Mouse (Mus musculus) liver, postnatal 0 days (tissue): ENCODE measurements at regions not wholly inside any gene's neighbourhood (a gene's known extent, or its start where the extent isn't known, plus 50 kb on each side); places are given as distances from the start of the nearest gene placed in this dataset.
A peak's percentile ranks its signal among the peaks of the same experiment; 100 is the strongest.
"Not testable (repeated sequence)": the region's sequence is repeated elsewhere in the genome, so short reads cannot be mapped to it uniquely, and the experiment has no call there.

Experiments used
- ATAC-seq: fragments of 200-750 bp; cut with Nextera tagmentation; 2 replicates; pipeline ENCODE4 v1.8.0; 2017; ENCODE audit warnings: mild to moderate bottlenecking, moderate library complexity
- DNase-seq: peaks from one replicate; pipeline ENCODE4 v3.0.0-alpha.2; 2016
- H3K27ac ChIP-seq: fragments of 300-500 bp; sonication (generic); 2 replicates; pipeline ENCODE4 v1.5.1; 2014; ENCODE audit warnings: antibody characterized with exemption, moderate library complexity, mild to moderate bottlenecking, low read depth
- H3K27me3 ChIP-seq: fragments of 300-500 bp; sonication (generic); 2 replicates; pipeline ENCODE4 v1.6.1; 2014; ENCODE audit warnings: low read length, control low read depth, mixed read lengths; ENCODE audit not compliant: insufficient read depth
- H3K36me3 ChIP-seq: fragments of 300-500 bp; sonication (generic); replicated peaks from 2 replicates; pipeline ENCODE4 v1.6.1; 2014; ENCODE audit warnings: mild to moderate bottlenecking, control low read depth, low read length, moderate library complexity, mixed read lengths; ENCODE audit not compliant: insufficient read depth
- H3K4me1 ChIP-seq: fragments of 300-500 bp; sonication (generic); 2 replicates; pipeline ENCODE4 v1.6.1; 2014; ENCODE audit warnings: antibody characterized with exemption, mild to moderate bottlenecking, control low read depth; ENCODE audit not compliant: insufficient read depth
- H3K4me2 ChIP-seq: fragments of 300-500 bp; sonication (generic); 2 replicates; pipeline ENCODE4 v1.6.1; 2014; ENCODE audit warnings: low read depth, mild to moderate bottlenecking, low read length, moderate library complexity, mixed read lengths
- H3K4me3 ChIP-seq: fragments of 300-500 bp; sonication (generic); 2 replicates; pipeline ENCODE4 v1.5.1; 2014; ENCODE audit warnings: low read depth, low read length
- H3K9ac ChIP-seq: fragments of 300-500 bp; sonication (generic); replicated peaks from 2 replicates; pipeline ENCODE4 v1.6.1; 2014; ENCODE audit warnings: mild to moderate bottlenecking, moderate library complexity
- H3K9me3 ChIP-seq: fragments of 300-500 bp; sonication (generic); 2 replicates; pipeline ENCODE4 v1.6.1; 2016; ENCODE audit warnings: mild to moderate bottlenecking, control low read depth, low read length, mixed read lengths
- CTCF ChIP-seq: sonication (generic); IDR thresholded peaks from 2 replicates; pipeline ENCODE4 v1.5.1; 2016; ENCODE audit warnings: antibody characterized with exemption, low read depth
- EP300 ChIP-seq: IDR thresholded peaks from 2 replicates; pipeline ENCODE4 v1.6.1; 2016; ENCODE audit warnings: antibody characterized with exemption, low read depth, mild to moderate bottlenecking
- WGBS: fragments of 180-500 bp; shearing (Covaris S2); extraction: QIAGEN DNeasy Blood & Tissue Kit; methylation state at CpG from one replicate; pipeline ENCODE4 v1.1.7; 2014; ENCODE audit not compliant: insufficient replicate concordance; 5-methylcytosine and 5-hydroxymethylcytosine counted together

DNA sequence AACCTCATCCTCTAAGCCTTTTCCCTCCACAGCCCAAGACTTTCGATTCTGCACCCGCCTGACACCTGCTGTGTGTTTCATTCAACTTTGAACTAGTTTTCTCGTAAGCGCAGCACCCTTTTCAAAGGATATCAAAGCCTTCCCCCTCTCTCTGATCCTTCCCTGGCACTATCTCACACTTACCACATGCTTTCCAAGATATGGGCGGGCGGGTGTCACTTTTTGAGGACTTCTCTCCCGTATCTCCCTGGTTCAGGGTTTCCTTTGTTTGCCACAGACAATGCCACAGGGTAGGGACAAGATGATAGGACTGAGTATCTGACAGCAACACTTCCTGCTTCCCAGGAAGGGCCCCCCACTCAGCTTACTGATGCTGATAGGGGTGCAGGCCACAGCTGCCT lies 76.8 kb upstream of the Mdm1 start:
- DNase-seq (peak; percentile 18), ATAC-seq (peak; percentile 82)
- Histone ChIP-seq H3K9ac (no peak overlapping the region), H3K4me1 (no peaks in the 10 kb centered on the region), H3K27me3 (no peaks in the 10 kb centered on the region), H3K4me2 (no peak overlapping the region), H3K4me3 (no peak overlapping the region), H3K27ac (no peak overlapping the region), H3K36me3 (no peaks in the 10 kb centered on the region), H3K9me3 (no peaks in the 10 kb centered on the region)
- TF ChIP-seq CTCF (0 out of 2 replicates have a peak, but pooled peaks have one; percentile 2), EP300 (peak; percentile 88)
- 29% methylated on average over 7 of the region's 7 CpGs for WGBS

DNA sequence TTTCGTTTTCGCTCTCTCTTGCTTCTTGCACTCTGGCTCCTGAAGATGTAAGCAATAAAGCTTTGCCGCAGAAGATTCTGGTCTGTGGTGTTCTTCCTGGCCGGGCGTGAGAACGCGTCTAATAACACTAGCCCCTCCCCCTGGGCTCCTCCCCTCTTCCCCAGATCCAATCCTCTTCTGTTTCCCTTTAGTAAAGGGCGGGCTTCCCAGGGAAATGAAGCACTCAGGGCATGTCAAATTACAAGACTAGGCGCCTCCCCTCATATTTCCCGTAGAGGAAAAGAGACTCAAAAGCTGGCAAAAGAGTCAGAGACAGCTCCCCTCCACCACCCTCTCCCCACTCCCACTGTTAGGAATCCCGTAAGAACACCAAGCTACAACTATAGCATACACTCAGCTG lies 65.3 kb upstream of the Mdm1 start:
- H3K27ac ChIP-seq, H3K9me3 ChIP-seq, H3K36me3 ChIP-seq, H3K27me3 ChIP-seq, H3K4me3 ChIP-seq, H3K4me2 ChIP-seq, H3K9ac ChIP-seq, H3K4me1 ChIP-seq, ATAC-seq, DNase-seq: not testable (repeated sequence)
- WGBS: 88% methylated on average over 8 of the region's 11 CpGs

DNA sequence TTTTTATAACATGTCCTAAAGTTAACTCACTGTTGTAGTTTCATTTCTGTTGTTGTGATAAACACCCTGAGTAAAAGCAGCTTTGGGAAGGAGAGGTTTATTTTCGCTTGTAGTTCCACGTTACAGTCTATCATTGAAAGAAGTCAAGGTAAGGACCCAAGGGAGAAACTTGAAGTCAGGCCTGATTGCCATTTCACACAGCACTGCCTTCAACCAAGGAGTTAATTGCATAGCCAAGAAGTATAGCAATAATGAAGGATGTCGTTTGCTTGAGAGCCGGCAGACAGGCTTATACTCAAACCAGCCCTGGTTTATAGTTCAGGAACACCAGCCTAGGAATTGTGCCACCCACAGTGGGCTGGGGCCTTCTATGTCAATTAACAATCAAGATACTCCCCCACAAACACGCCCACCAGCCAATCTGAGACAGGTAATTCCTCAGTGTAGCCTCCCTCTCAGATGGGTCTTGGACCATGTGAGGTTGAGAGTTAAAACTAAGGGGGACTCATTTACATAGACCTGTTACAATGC lies 59.9 kb upstream of the Mdm1 start:
- no peaks in the 10 kb centered on the region for H3K9me3 ChIP-seq
- no peak for DNase-seq
- no peak overlapping the region for H3K4me2 ChIP-seq
- H3K36me3 ChIP-seq: no peaks in the 10 kb centered on the region
- no peak overlapping the region for H3K4me3 ChIP-seq
- TF ChIP-seq EP300 (no peak), CTCF (no peak)
- no peak overlapping the region for H3K9ac ChIP-seq
- H3K27me3 ChIP-seq: no peaks in the 10 kb centered on the region
- 0 out of 2 replicates have a peak, but pooled peaks cover 2% of the 10 kb centered on the region for H3K4me1 ChIP-seq
- 76% methylated on average over 5 of the region's 5 CpGs for WGBS
- no peak overlapping the region for H3K27ac ChIP-seq
- ATAC-seq: no peak

DNA sequence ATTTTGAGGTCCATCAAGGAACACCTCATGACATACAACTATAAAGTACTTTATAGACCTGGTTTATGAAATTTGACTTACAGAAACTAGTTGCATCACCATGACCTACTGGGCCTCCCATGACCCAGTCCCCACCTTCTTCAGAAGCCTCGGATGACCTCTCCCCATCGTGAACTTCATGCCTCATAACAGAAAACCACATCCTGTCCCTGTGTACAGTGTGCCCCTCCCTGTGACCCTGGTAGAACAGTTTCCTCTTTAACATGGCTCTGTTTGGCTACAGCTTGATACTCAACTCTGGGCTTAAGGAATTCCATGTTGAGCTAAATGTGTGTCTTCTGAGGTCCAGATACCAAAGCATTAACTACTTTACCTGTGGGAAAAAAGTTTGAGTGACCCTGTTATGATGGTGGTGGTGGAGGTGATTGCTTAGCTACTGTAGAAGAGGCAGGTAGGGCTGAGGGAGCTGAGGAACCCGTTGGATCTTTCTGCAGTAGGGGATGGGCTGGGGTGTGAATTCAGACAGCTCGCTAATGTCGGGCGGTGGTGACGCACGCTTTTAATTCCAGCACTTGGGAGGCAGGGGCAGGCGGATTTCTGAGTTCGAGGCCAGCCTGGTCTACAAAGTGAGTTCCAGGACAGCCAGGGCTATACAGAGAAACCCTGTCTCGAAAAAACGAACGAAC lies 58.4 kb upstream of the Mdm1 start:
- Histone ChIP-seq H3K27me3 (no peaks in the 10 kb centered on the region), H3K4me2 (no peak overlapping the region), H3K4me1 (0 out of 2 replicates have a peak, but pooled peaks cover 2% of the 10 kb centered on the region), H3K4me3 (no peak overlapping the region), H3K36me3 (no peaks in the 10 kb centered on the region), H3K9me3 (no peaks in the 10 kb centered on the region), H3K9ac (no peak overlapping the region), H3K27ac (peak overlapping the region; percentile 16; the same call in 1 of the 2 replicates)
- DNase-seq: peak; percentile 41
- 69% methylated on average over 13 of the region's 13 CpGs for WGBS
- TF ChIP-seq CTCF (no peak), EP300 (peak; percentile 39; the same call in 1 of the 2 replicates)
- ATAC-seq: peak; percentile 81

DNA sequence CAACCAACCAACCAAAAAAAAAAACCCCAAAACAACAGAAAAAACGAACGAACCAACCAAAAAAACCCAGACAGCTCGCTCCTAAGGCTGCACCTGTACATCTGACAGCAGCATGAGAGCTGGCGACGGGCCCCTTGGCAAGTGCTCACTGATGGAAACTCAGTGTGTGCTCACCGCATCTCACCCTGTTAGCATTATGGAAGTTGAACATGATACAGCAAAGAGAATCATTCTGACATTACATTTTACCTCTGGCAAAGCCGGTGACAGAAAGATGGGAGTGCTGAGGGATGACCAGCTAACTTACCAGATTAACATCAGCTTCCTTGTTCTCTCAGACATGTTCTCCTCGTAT lies 57.9 kb upstream of the Mdm1 start:
- H3K27me3 ChIP-seq: no peaks in the 10 kb centered on the region
- no peak overlapping the region for H3K9ac ChIP-seq
- no peak overlapping the region for H3K4me3 ChIP-seq
- no peak for DNase-seq
- H3K36me3 ChIP-seq: no peaks in the 10 kb centered on the region
- TF ChIP-seq CTCF: no peak
- no peak for TF ChIP-seq EP300
- no peak overlapping the region; the same call in 1 of the 2 replicates for H3K27ac ChIP-seq
- no peak for ATAC-seq
- H3K9me3 ChIP-seq: no peaks in the 10 kb centered on the region
- 77% methylated on average over 8 of the region's 8 CpGs for WGBS
- H3K4me2 ChIP-seq: no peak overlapping the region
- 0 out of 2 replicates have a peak, but pooled peaks cover 2% of the 10 kb centered on the region for H3K4me1 ChIP-seq

DNA sequence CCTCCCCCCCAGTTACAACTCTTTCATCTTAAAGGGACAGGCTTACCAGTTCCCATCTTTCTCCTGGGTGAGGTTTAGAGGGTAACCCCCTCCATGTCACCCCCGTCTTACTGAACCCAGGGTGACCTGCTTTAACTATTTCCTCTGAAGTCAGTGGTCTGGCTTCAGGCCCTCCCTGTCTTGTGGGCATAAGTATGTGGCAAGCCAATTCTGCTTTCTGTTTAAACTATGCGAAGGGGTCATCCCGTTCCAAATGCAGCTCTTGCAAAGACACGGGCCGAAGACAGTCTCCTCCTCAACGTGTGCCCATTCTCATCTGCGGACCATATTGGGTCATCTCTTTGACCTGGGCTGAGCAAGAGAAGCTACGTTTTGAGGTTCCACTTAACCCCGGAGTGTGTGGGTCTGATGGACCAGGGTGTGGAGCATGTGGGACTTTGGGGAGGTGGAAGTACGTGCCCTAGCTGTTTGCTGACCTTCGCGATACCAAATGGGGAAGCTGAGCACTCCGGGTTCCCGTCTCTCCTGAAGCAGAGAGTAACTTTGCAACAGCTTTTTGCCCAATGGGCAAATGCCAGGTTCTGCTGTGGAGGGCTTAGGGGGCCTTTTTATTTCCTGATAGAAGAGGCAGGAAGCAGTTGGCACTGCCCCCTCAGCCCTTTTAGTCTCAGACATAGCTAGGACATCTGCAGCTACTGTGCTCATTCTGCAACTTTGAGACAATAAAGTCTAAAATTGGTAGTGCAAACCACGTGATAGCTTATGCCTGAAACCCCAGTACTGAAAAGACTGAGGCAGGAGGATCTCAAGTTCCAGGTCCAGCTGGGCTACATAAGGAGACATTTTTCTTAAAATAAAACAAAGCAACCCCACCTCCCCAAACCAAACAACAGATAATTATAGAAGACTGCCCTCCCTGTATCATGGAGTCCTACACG lies 56.3 kb upstream of the Mdm1 start:
- TF ChIP-seq CTCF: no peak
- no peak for TF ChIP-seq EP300
- peak overlapping the region; percentile 60 for H3K27ac ChIP-seq
- no peak overlapping the region for H3K9ac ChIP-seq
- no peaks in the 10 kb centered on the region for H3K9me3 ChIP-seq
- 54% methylated on average over 16 of the region's 16 CpGs for WGBS
- 0 out of 2 replicates have a peak, but pooled peaks cover 2% of the 10 kb centered on the region for H3K4me1 ChIP-seq
- no peaks in the 10 kb centered on the region for H3K27me3 ChIP-seq
- H3K36me3 ChIP-seq: no peaks in the 10 kb centered on the region
- H3K4me3 ChIP-seq: no peak overlapping the region
- DNase-seq (peak; percentile 31), ATAC-seq (peak; percentile 71)
- H3K4me2 ChIP-seq: 0 out of 2 replicates have a peak overlapping the region, but pooled peaks have one; percentile 11
